ENCODE assay signal across 18 mouse cellular contexts in the genomic region with DNA sequence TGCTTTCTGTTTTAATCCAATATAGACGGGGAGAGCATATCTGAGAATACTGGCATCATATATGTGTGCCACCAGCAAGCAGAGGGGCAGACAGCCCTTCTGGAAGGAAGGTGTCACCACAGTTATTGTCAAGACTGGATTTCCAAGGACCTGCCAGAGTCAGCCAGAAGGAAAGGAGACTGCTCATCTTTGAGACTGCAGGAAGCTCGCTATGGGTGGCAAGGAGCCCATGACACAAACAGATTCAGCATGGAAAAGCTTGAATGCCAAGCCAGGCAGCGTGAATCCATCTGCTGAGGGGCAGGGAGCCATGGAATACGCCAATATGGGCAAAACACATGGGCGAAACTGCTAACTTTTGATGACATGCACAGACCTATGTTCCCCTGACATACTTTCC. TPM values are rescaled to one million over a fixed set of nuclear protein-coding genes. Genes with fewer than 3 reads are reported as not detected.
DNase-seq lines count a peak whose midpoint lies in the region; ATAC-seq and TF ChIP-seq lines count a peak whose summit lies in the region.
"Had no signal": no experiment of that assay in that cellular context is flagged by ENCODE, and none has a peak within 500 bp of the region (broad histone marks: within the 10 kb centered on the region; RNA-seq: fewer than 3 reads in every experiment).

No protein-coding gene starts in this region.

- TF ChIP-seq CTCF in brain, embryonic 14.5 days (IDR thresholded peaks at IDR 0.05; ENCODE audit: borderline replicate concordance, extremely low read depth, insufficient read depth, insufficient read length) = no peak

- no peak overlapping the region for H3K9ac ChIP-seq in kidney, embryonic 16.5 days (replicated peaks; ENCODE audit: low read length)
- H3K9ac ChIP-seq: heart, embryonic 15.5 days; lung, embryonic 14.5 days; midbrain, embryonic 13.5 days; stomach, embryonic 15.5 days had no signal

- ATAC-seq in kidney, embryonic 16.5 days (ENCODE audit: low FRiP score, low TSS enrichment) = no peak
- ATAC-seq in megakaryocyte-erythroid progenitor cell, adult 5-6 weeks (replicated peaks; ENCODE audit: low FRiP score, low TSS enrichment, poor library complexity, severe bottlenecking) = no peak
- ATAC-seq: intestine, postnatal 0 days; midbrain, embryonic 13.5 days had no signal

- H3K4me3 ChIP-seq in kidney, embryonic 16.5 days (ENCODE audit: low read length) = no peak overlapping the region
- H3K4me3 ChIP-seq: heart, embryonic 15.5 days; midbrain, embryonic 13.5 days; stomach, embryonic 15.5 days had no signal

- peak; percentile 41 to 58 for DNase-seq in layer of hippocampus, postnatal 10 days (ENCODE audit: low spot score in 2 of 2)
- no peak for DNase-seq in layer of hippocampus, adult 9-11 months
- DNase-seq in brain, embryonic 14.5 days (ENCODE audit: low read depth) = peak; percentile 86
- DNase-seq in cerebellum, adult 11-12 months = peak; percentile 94
- DNase-seq in cerebellum, postnatal 36 days = peak; percentile 87 to 91
- DNase-seq: adrenal gland, postnatal 10 days; heart, adult 11 months; kidney, postnatal 14 days; liver; lung, embryonic 14.5 days had no signal

- H3K27ac ChIP-seq in kidney, embryonic 16.5 days (ENCODE audit: low read length) = no peak overlapping the region
- H3K27ac ChIP-seq: heart, embryonic 15.5 days; macrophage; midbrain, embryonic 13.5 days; stomach, embryonic 15.5 days had no signal

- H3K4me2 ChIP-seq in kidney, embryonic 16.5 days (replicated peaks; ENCODE audit: low read depth, low read length) = no peak overlapping the region
- H3K4me2 ChIP-seq: heart, embryonic 15.5 days; lung, embryonic 14.5 days; midbrain, embryonic 13.5 days; stomach, embryonic 15.5 days had no signal

- no peaks in the 10 kb centered on the region for H3K36me3 ChIP-seq in kidney, embryonic 16.5 days (ENCODE audit: insufficient read depth, low read length)
- H3K36me3 ChIP-seq: G1E; heart, embryonic 15.5 days; midbrain, embryonic 13.5 days; stomach, embryonic 15.5 days had no signal

- no peaks in the 10 kb centered on the region for H3K4me1 ChIP-seq in kidney, embryonic 16.5 days (ENCODE audit: insufficient read depth, low read length)
- H3K4me1 ChIP-seq: heart, embryonic 15.5 days; stomach, embryonic 15.5 days had no signal

- 83% methylated on average over 5 of the region's 5 CpGs for WGBS in kidney, embryonic 16.5 days

- no peaks in the 10 kb centered on the region; the same call in 1 of the 2 replicates for H3K9me3 ChIP-seq in kidney, embryonic 16.5 days (ENCODE audit: low read length)
- H3K9me3 ChIP-seq: G1E; heart, embryonic 15.5 days; midbrain, embryonic 13.5 days; stomach, embryonic 15.5 days had no signal

- no peak for TF ChIP-seq POLR2A in brain, embryonic 14.5 days (IDR thresholded peaks at IDR 0.05; ENCODE audit: borderline replicate concordance, extremely low read depth, insufficient read depth, insufficient read length, poor library complexity, severe bottlenecking)

- H3K27me3 ChIP-seq in kidney, embryonic 16.5 days (ENCODE audit: insufficient read depth, low read length) = peaks cover 9% of the 10 kb centered on the region
- H3K27me3 ChIP-seq: midbrain, embryonic 13.5 days; stomach, embryonic 15.5 days had no signal

RNA-seq across cellular contexts. Expression of a gene that starts 6.9 kb away (rescaled TPM):
- total RNA-seq in layer of hippocampus, postnatal 10 days (2021) = 1 to 10 TPM; 6.0 to 6.2 TPM
- 5.9 and 8.3 TPM in 2 replicates for polyA plus RNA-seq in brain, embryonic 14.5 days (2012; rRNA removed)
- 0.59 and 1.0 TPM in 2 replicates for polyA plus RNA-seq in kidney, embryonic 16.5 days (2015; fragmentation: Nextera tagmentation; extraction: Ambion mirVana)
- total RNA-seq in megakaryocyte-erythroid progenitor cell, adult 5-6 weeks (2014; fragmentation: Nextera tagmentation) = 14.0 and 14.9 TPM in 2 replicates
- total RNA-seq in megakaryocyte-erythroid progenitor cell, adult 5-6 weeks (2017) = 8.7 and 24.8 TPM in 2 replicates
- polyA plus RNA-seq: G1E had no signal

RNA-seq across cellular contexts. Expression of a gene that starts 44.1 kb away (rescaled TPM):
- total RNA-seq in layer of hippocampus, postnatal 10 days (2021) = 10 to 100 TPM; 16.7 TPM
- 98.9 and 145 TPM in 2 replicates for polyA plus RNA-seq in brain, embryonic 14.5 days (2012; rRNA removed)
- 114 and 128 TPM in 2 replicates for polyA plus RNA-seq in kidney, embryonic 16.5 days (2015; fragmentation: Nextera tagmentation; extraction: Ambion mirVana)
- 264 and 276 TPM in 2 replicates for total RNA-seq in megakaryocyte-erythroid progenitor cell, adult 5-6 weeks (2014; fragmentation: Nextera tagmentation)
- 328 and 443 TPM in 2 replicates for total RNA-seq in megakaryocyte-erythroid progenitor cell, adult 5-6 weeks (2017)

Comparison
In these comparisons a context has a peak if more than half of its experiments do, and no peak if none do; other contexts are left out.
1. RNA of a gene that starts 44.1 kb away (total RNA-seq): 264 to 443 TPM in megakaryocyte-erythroid progenitor cell, adult 5-6 weeks; 16.7 TPM in layer of hippocampus, postnatal 10 days; every median in the first group is over 10 times any median in the second.